Mouse (Mus musculus) heart, adult 2 months (tissue): ENCODE measurements at regions not wholly inside any gene's neighbourhood (a gene's known extent, or its start where the extent isn't known, plus 50 kb on each side); places are given as distances from the start of the nearest gene placed in this dataset.

Experiments
- CTCF ChIP-seq: fragments of 200-600 bp; IDR thresholded peaks from 2 replicates; pipeline ENCODE4 v1.8.1; 2022; ENCODE audit warnings: antibody characterized with exemption, mild to moderate bottlenecking, moderate library complexity
- EP300 ChIP-seq: fragments of 200-500 bp; IDR thresholded peaks from 2 replicates; pipeline ENCODE4 v1.6.1; 2011; ENCODE audit warnings: low read depth, low read length, control low read depth; ENCODE audit not compliant: insufficient read depth
- POLR2A ChIP-seq: fragments of 200-500 bp; IDR thresholded peaks from 2 replicates; pipeline ENCODE4 v1.6.1; 2011; ENCODE audit warnings: mild to moderate bottlenecking, low read depth, low read length, control low read depth; ENCODE audit not compliant: insufficient read depth

DNA sequence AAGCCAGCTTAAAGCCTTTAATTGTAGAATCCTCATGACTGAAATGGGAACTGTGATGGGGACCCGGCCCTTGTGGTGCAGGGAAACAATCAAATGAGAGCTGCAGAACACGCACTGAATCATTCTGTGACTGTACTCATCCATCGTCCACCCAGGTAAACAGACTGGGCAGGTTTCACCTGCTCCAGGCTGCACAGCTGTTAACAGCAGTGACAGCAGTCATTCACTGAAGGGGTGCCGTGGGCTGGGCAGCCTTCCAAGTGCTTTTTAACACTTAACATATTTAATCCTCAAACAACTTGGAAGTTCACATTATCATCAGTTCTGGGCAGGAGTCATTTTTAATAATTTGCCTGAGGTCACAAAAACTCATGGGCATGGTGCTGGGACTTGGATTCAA is 208.2 kb downstream of the Foxa2 start:
- TF ChIP-seq CTCF (no peak), POLR2A (no peak), EP300 (no peak)
